Mouse (Mus musculus): ENCODE measurements around the gene Map7d1. TPM values are rescaled to one million over a fixed set of nuclear protein-coding genes. Genes with fewer than 3 reads are reported as not detected.

Gene Map7d1
- polyA plus RNA-seq, 1 experiment from 2014 or later, result 37.0 TPM

DNA sequence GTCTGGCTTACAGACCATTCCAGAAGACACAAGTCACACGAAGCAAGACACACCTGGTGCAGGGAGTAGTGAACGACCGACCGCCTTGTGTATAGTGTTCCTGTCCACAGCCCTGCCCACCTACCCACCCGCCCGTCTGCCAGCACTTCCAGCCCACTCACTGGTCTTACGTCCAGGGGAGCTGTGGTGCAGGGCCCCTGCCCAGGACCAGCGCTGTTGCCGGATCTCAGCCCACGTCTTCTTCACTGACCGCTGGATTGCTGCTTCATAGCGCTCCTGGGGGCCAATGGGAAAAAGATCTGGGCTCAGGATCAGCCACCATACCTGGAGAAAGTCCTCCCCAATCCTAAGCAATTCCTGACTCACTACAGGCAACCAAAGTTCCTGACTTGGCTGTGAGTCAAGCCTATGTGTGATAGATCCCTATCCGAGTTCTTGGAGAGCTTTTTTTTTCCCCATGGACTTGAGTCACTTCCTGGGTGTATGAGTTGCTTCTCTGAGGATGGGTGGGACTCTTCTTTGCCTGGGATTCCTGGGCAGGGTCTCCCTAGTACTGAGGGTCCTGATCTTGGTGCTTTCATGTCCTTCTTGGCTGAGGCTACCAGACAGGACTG, 16.2 kb downstream of the Map7d1 start:
- no peak for ATAC-seq (replicated peaks; ENCODE audit: insufficient number of reproducible peaks, low FRiP score, low TSS enrichment)
- peaks cover 47% of the 10 kb centered on the region for H3K36me3 ChIP-seq (ENCODE audit: control insufficient read depth, insufficient read depth, low read length)
- H3K4me3 ChIP-seq (ENCODE audit: low read depth, low read length), result no peak overlapping the region
- H3K4me2 ChIP-seq, result no peak overlapping the region
- no peak overlapping the region for H3K27ac ChIP-seq (ENCODE audit: low read depth, low read length)
- peaks cover 39% of the 10 kb centered on the region for H3K4me1 ChIP-seq (ENCODE audit: control insufficient read depth, insufficient read depth, low read length)
- 87% methylated on average over 13 of the region's 13 CpGs for WGBS (ENCODE audit: insufficient replicate concordance)
- no peaks in the 10 kb centered on the region for H3K27me3 ChIP-seq (ENCODE audit: control insufficient read depth, insufficient read depth, low read length)
- H3K9me3 ChIP-seq (replicated peaks; ENCODE audit: control insufficient read depth, low read length), result no peaks in the 10 kb centered on the region
- no peak overlapping the region for H3K9ac ChIP-seq (ENCODE audit: low read depth, low read length)

DNA sequence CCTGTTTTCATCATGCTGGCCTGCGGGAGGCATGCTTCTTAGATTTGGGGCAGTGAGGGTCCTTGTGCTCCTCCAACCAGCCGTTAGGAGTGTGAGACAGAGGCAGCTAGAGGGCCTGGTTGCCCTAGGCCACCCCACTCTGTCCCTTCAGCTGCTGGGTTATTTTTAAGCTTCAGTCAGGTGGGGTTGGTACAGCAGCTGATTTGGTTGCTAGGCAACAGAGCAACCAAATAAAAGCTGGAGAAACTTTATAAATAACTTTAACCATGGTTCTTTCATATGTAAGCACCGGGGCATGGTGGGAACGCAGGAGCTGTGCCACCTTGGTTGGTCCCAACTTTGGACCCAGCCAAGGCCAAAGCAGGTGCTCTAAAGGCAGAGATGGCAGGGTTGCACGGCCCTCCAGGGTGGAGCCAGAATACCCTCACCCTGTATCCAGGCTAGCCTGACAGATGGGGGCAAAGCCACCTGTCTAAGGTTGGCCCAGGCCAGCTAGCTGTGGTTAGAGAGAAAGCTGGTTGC, 18.4 kb downstream of the Map7d1 start:
- peak; percentile 71 for ATAC-seq (replicated peaks; ENCODE audit: insufficient number of reproducible peaks, low FRiP score, low TSS enrichment)
- H3K36me3 ChIP-seq (ENCODE audit: control insufficient read depth, insufficient read depth, low read length), result peaks cover 68% of the 10 kb centered on the region
- peaks cover 35% of the 10 kb centered on the region for H3K4me1 ChIP-seq (ENCODE audit: control insufficient read depth, insufficient read depth, low read length)
- H3K27me3 ChIP-seq (ENCODE audit: control insufficient read depth, insufficient read depth, low read length), result no peaks in the 10 kb centered on the region
- no peaks in the 10 kb centered on the region for H3K9me3 ChIP-seq (replicated peaks; ENCODE audit: control insufficient read depth, low read length)
- peak overlapping the region; percentile 92 for H3K27ac ChIP-seq (ENCODE audit: low read depth, low read length)
- no peak overlapping the region for H3K4me3 ChIP-seq (ENCODE audit: low read depth, low read length)
- 46% methylated on average over 5 of the region's 5 CpGs for WGBS (ENCODE audit: insufficient replicate concordance)
- peak overlapping the region; percentile 27 for H3K4me2 ChIP-seq
- peak overlapping the region; percentile 58; the same call in 1 of the 2 replicates for H3K9ac ChIP-seq (ENCODE audit: low read depth, low read length)

DNA sequence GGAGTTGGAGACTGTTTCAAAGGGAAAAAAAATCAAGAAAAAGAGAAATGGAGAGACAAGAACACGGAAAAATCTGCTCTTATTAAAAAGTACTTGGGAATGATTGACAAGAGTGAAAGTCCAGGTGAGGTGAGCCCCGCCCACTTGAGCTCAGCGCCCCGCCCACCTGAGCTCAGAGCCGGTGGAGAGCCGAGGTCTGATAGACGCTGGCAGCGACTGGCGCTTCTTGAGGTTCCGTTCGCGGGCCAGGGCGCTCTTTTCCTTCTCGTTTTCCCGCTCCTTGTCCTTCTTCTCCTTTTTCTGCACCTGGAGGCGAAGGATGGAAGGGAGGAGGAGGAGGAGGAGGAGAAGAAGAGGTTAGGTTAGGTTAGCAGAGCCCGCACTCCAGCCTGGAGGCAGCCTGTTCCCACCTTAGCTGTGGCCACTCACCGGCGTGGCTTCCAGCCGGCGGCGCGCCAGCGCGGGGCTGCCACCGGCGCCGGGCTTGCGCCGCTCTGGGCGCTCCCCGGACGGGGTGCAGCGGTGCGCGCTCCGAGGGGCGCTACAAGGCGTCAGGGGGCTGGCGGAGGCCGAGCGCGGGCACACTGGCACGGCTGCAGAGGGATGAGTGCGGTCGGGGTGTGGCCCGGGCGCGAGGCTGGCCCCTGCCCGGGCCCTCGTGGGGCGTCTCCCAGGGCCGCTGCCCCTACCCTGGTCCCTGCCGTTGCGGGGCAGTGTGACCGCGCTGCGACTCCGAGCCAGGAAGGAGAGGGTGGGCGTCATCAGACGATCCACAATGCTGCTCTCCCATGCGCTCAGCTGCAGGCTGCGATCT, 19.5 kb downstream of the Map7d1 start:
- Histone ChIP-seq H3K36me3 (ENCODE audit: control insufficient read depth, insufficient read depth, low read length) (peaks cover 72% of the 10 kb centered on the region), H3K4me2 (peak overlapping the region; percentile 27), H3K27ac (ENCODE audit: low read depth, low read length) (peak overlapping the region; percentile 92), H3K27me3 (ENCODE audit: control insufficient read depth, insufficient read depth, low read length) (no peaks in the 10 kb centered on the region), H3K4me1 (ENCODE audit: control insufficient read depth, insufficient read depth, low read length) (peaks cover 24% of the 10 kb centered on the region), H3K9me3 (replicated peaks; ENCODE audit: control insufficient read depth, low read length) (no peaks in the 10 kb centered on the region), H3K4me3 (ENCODE audit: low read depth, low read length) (no peak overlapping the region), H3K9ac (ENCODE audit: low read depth, low read length) (peak overlapping the region; percentile 58)
- ATAC-seq (replicated peaks; ENCODE audit: insufficient number of reproducible peaks, low FRiP score, low TSS enrichment), result 0 out of 2 replicates have a peak, but pooled peaks have one; percentile 28
- WGBS (ENCODE audit: insufficient replicate concordance), result 42% methylated on average over 62 of the region's 63 CpGs

DNA sequence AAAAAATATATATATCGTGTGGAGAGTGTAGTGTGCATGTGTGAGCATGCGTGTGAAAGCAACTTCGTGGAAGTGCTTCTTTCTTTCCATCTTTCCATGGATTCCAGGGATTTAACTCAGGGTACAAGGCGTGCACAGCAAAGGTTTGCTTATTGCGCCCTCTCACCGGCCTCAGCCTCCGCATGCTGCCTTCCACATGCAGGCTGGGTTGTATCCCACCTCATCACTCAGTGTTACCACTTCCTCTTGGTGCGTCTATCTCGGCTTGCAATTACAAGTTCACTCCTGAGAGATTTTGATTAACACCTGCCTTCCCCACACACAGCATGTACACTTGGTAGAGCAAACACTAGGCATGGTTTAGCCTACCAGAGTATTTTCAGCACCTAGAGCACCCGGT, 21.0 kb downstream of the Map7d1 start:
- no peak overlapping the region for H3K4me3 ChIP-seq (ENCODE audit: low read depth, low read length)
- no peak for ATAC-seq (replicated peaks; ENCODE audit: insufficient number of reproducible peaks, low FRiP score, low TSS enrichment)
- no peak overlapping the region for H3K9ac ChIP-seq (ENCODE audit: low read depth, low read length)
- WGBS (ENCODE audit: insufficient replicate concordance), result 83% methylated on average over 10 of the region's 10 CpGs
- peaks cover 23% of the 10 kb centered on the region for H3K4me1 ChIP-seq (ENCODE audit: control insufficient read depth, insufficient read depth, low read length)
- no peaks in the 10 kb centered on the region for H3K27me3 ChIP-seq (ENCODE audit: control insufficient read depth, insufficient read depth, low read length)
- no peak overlapping the region for H3K4me2 ChIP-seq
- H3K36me3 ChIP-seq (ENCODE audit: control insufficient read depth, insufficient read depth, low read length), result peaks cover 70% of the 10 kb centered on the region
- H3K9me3 ChIP-seq (replicated peaks; ENCODE audit: control insufficient read depth, low read length), result no peaks in the 10 kb centered on the region
- no peak overlapping the region for H3K27ac ChIP-seq (ENCODE audit: low read depth, low read length)

DNA sequence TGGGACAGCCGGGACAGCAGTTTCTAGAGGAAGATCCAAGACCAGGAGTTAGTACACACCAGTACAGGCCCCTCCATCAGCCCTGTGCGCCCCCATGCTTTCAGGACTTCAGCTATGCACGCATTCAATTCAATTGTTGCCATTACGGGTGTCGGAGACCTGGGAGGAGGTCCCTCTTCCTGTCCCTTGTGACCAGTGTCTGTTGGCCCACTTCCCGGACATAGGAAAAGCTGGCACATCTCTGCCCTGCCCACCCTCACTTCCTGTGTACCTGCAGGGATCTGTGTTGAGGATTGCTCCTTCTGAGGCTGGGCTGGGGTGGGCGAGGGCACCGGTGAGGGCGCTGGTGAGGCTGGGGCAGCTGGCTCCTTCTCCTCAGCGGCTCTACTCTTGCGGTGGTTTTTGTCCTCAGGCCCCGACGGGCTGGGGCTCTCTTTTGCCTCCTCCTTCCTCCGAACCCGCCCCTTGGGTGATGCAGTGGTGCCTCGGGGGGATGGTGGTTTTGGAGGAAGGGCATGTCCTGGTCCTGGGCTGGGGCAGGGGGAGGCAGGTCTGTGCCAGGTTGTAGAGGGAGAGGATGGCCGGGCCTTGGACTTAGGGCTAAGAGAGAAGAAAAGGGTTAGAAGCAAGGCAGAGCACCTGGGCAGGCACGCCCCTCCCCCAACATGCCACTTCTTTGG, 21.5 kb downstream of the Map7d1 start:
- WGBS (ENCODE audit: insufficient replicate concordance), result 87% methylated on average over 18 of the region's 18 CpGs
- Histone ChIP-seq H3K9ac (ENCODE audit: low read depth, low read length) (no peak overlapping the region), H3K4me2 (no peak overlapping the region), H3K9me3 (replicated peaks; ENCODE audit: control insufficient read depth, low read length) (no peaks in the 10 kb centered on the region), H3K27me3 (ENCODE audit: control insufficient read depth, insufficient read depth, low read length) (no peaks in the 10 kb centered on the region), H3K27ac (ENCODE audit: low read depth, low read length) (no peak overlapping the region), H3K4me3 (ENCODE audit: low read depth, low read length) (no peak overlapping the region), H3K36me3 (ENCODE audit: control insufficient read depth, insufficient read depth, low read length) (peaks cover 65% of the 10 kb centered on the region), H3K4me1 (ENCODE audit: control insufficient read depth, insufficient read depth, low read length) (peaks cover 23% of the 10 kb centered on the region)
- ATAC-seq (replicated peaks; ENCODE audit: insufficient number of reproducible peaks, low FRiP score, low TSS enrichment), result no peak

DNA sequence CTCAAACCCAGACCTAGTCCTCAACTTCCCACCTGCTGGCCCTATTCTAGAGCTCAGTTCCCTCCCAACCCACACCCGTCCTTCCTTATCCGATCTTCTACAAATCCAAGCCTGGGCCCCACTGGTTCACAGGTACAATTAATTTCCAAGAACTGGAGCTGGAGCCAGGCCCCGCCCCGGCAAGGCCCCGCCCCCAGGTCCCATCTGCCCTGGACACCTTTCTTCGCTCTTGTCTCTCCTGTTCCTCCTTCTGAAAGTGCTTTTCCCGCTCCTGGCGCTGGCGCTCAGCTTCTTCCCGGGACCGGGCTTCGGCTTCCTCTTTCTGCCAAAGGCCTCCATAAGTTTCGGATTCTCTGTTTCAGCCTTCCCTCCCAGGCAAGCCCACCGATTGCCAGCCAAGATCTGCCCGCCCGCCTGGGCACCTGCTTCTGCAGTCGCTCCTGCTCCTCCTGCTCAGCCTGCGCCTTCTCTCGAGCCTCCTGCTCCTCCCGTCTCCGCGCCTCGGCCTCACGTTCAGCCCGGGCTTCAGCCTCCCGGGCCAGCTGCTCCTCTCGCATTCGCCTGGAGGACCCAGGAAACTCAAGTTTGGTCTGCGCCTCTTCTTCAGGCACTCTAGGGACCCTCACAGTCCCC, 22.4 kb downstream of the Map7d1 start:
- Histone ChIP-seq H3K36me3 (ENCODE audit: control insufficient read depth, insufficient read depth, low read length) (peaks cover 59% of the 10 kb centered on the region), H3K9me3 (replicated peaks; ENCODE audit: control insufficient read depth, low read length) (no peaks in the 10 kb centered on the region), H3K27ac (ENCODE audit: low read depth, low read length) (no peak overlapping the region), H3K27me3 (ENCODE audit: control insufficient read depth, insufficient read depth, low read length) (no peaks in the 10 kb centered on the region), H3K4me3 (ENCODE audit: low read depth, low read length) (no peak overlapping the region), H3K4me1 (ENCODE audit: control insufficient read depth, insufficient read depth, low read length) (peaks cover 21% of the 10 kb centered on the region), H3K4me2 (no peak overlapping the region), H3K9ac (ENCODE audit: low read depth, low read length) (no peak overlapping the region)
- no peak for ATAC-seq (replicated peaks; ENCODE audit: insufficient number of reproducible peaks, low FRiP score, low TSS enrichment)
- WGBS (ENCODE audit: insufficient replicate concordance), result 88% methylated on average over 29 of the region's 29 CpGs

DNA sequence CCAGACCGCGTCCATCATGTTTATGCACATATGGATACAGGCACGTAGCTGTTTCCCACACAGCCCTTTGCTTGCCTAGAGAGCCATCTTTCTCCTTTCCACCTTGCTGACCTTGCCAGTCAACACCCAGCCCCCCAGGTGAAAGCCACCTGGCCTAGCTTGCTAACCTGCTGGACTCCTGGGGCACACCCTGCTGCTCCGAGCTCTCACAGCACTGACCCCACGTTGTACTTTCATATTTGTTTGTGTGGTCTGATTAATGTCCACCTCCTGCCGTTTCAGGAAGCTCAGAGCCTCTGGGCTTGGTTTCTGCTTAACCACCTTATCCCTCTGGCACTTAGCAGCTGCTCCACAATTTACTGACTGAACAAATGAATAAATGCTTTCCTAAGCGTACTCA, 26.2 kb downstream of the Map7d1 start:
- no peak overlapping the region for H3K9ac ChIP-seq (ENCODE audit: low read depth, low read length)
- H3K9me3 ChIP-seq (replicated peaks; ENCODE audit: control insufficient read depth, low read length), result no peaks in the 10 kb centered on the region
- no peak overlapping the region for H3K4me3 ChIP-seq (ENCODE audit: low read depth, low read length)
- no peak overlapping the region for H3K4me2 ChIP-seq
- ATAC-seq (replicated peaks; ENCODE audit: insufficient number of reproducible peaks, low FRiP score, low TSS enrichment), result no peak
- H3K36me3 ChIP-seq (ENCODE audit: control insufficient read depth, insufficient read depth, low read length), result peaks cover 37% of the 10 kb centered on the region
- no peaks in the 10 kb centered on the region for H3K27me3 ChIP-seq (ENCODE audit: control insufficient read depth, insufficient read depth, low read length)
- 0 out of 2 replicates have a peak overlapping the region, but pooled peaks have one; percentile 15 for H3K27ac ChIP-seq (ENCODE audit: low read depth, low read length)
- 70% methylated on average over 7 of the region's 7 CpGs for WGBS (ENCODE audit: insufficient replicate concordance)
- H3K4me1 ChIP-seq (ENCODE audit: control insufficient read depth, insufficient read depth, low read length), result peaks cover 7% of the 10 kb centered on the region; the same call in 1 of the 2 replicates

DNA sequence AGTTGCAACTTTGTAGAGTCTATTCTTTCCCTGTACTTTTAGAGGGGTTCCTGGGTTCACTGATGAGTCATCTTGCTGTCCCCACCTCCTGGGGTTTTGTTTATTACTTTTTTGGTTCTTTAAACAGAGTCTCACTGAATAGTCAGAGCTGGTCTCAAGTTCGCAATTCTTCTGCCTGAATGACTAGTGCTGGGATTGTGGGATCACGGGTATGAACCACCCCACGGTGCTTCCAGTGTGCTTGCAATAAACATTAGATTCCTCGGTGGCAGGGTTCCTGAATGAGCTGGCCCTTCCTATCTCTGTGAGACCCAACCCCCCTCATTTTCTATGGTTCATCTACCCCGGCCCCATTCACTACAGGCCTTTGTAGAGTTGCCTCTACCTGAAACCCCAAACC, 28.0 kb downstream of the Map7d1 start:
- Histone ChIP-seq H3K4me2 (no peak overlapping the region), H3K9me3 (replicated peaks; ENCODE audit: control insufficient read depth, low read length) (no peaks in the 10 kb centered on the region), H3K27ac (ENCODE audit: low read depth, low read length) (peak overlapping the region; percentile 59), H3K4me1 (ENCODE audit: control insufficient read depth, insufficient read depth, low read length) (peaks cover 7% of the 10 kb centered on the region; the same call in 1 of the 2 replicates), H3K4me3 (ENCODE audit: low read depth, low read length) (no peak overlapping the region), H3K27me3 (ENCODE audit: control insufficient read depth, insufficient read depth, low read length) (no peaks in the 10 kb centered on the region), H3K36me3 (ENCODE audit: control insufficient read depth, insufficient read depth, low read length) (peaks cover 21% of the 10 kb centered on the region), H3K9ac (ENCODE audit: low read depth, low read length) (no peak overlapping the region)
- 32% methylated on average over 5 of the region's 5 CpGs for WGBS (ENCODE audit: insufficient replicate concordance)
- no peak for ATAC-seq (replicated peaks; ENCODE audit: insufficient number of reproducible peaks, low FRiP score, low TSS enrichment)

Data from heart, embryonic 11.5 days (tissue).